Mouse (Mus musculus) CH12.LX (cell line): ENCODE data around the gene BC035044. TPM values are rescaled to one million over a fixed set of nuclear protein-coding genes. Genes with fewer than 3 reads are reported as not detected.

Experiments
- DNase-seq: peaks from one replicate; pipeline ENCODE4 v3.0.0-alpha.2; 2013; ENCODE audit errors: extremely low read depth
- H3K27ac ChIP-seq: 2 replicates; pipeline ENCODE4 v1.5.1; 2012; ENCODE audit warnings: low read depth, mild to moderate bottlenecking, control low read depth, moderate library complexity; ENCODE audit not compliant: insufficient read depth
- H3K27me3 ChIP-seq: replicated peaks from 2 replicates; pipeline ENCODE3; 2012; ENCODE audit warnings: inconsistent platforms
- H3K36me3 ChIP-seq, 2 experiments: replicated peaks in 1 of 2; 2 replicates each; pipeline versions ENCODE3 to v1.6.1; 2012; ENCODE audit warnings: inconsistent platforms in 1 of 2, low read length in 1 of 2, mild to moderate bottlenecking in 1 of 2, mixed read lengths in 1 of 2, moderate library complexity in 1 of 2; ENCODE audit not compliant: control insufficient read depth in 1 of 2, insufficient read depth in 1 of 2
- H3K4me1 ChIP-seq, 2 experiments: 2 replicates each; pipeline ENCODE4 v1.6.1; 2012; ENCODE audit warnings: inconsistent platforms in 1 of 2, moderate library complexity in 1 of 2; ENCODE audit not compliant: insufficient read depth in 2 of 2, control insufficient read depth in 1 of 2
- H3K4me2 ChIP-seq: 2 replicates; pipeline ENCODE4 v1.6.1; 2012; ENCODE audit warnings: low read depth, mild to moderate bottlenecking, control low read depth; ENCODE audit not compliant: poor library complexity, insufficient read depth, severe bottlenecking
- H3K4me3 ChIP-seq, 3 experiments: fragments of 150-350 bp in 1 of 3; sonication (generic) in 1 of 3; replicated peaks in 1 of 3; 2 replicates each; pipeline versions ENCODE3 to v1.5.1; 2011 to 2012; ENCODE audit warnings: low read depth in 2 of 3, low read length in 2 of 3, mild to moderate bottlenecking in 2 of 3, moderate library complexity in 2 of 3, control low read depth in 1 of 3, improper control_type of control experiment in 1 of 3, inconsistent platforms in 1 of 3, mixed read lengths in 1 of 3; ENCODE audit not compliant: poor library complexity in 1 of 3
- H3K79me2 ChIP-seq: replicated peaks from 2 replicates; pipeline ENCODE4 v1.6.1; 2012; ENCODE audit warnings: mild to moderate bottlenecking, moderate library complexity; ENCODE audit not compliant: control insufficient read depth, poor library complexity, insufficient read depth, severe bottlenecking; ENCODE audit errors: extremely low read depth
- H3K9ac ChIP-seq: 2 replicates; pipeline ENCODE4 v1.6.1; 2012; ENCODE audit warnings: low read depth, mild to moderate bottlenecking, control low read depth, moderate library complexity; ENCODE audit not compliant: insufficient read depth
- H3K9me3 ChIP-seq: replicated peaks from 2 replicates; pipeline ENCODE3; 2012; ENCODE audit warnings: low read length, inconsistent platforms, mixed read lengths
- BHLHE40 ChIP-seq: IDR thresholded peaks from 2 replicates; pipeline ENCODE4 v1.6.1; 2011; ENCODE audit warnings: mild to moderate bottlenecking, low read depth, low read length, improper control_type of control experiment
- CHD1 ChIP-seq: IDR thresholded peaks from 2 replicates; pipeline ENCODE4 v1.6.1; 2012; ENCODE audit warnings: low read depth, low read length, improper control_type of control experiment, inconsistent platforms
- CTCF ChIP-seq, 2 experiments: IDR thresholded peaks in 1 of 2; conservative IDR thresholded peaks in 1 of 2; 2 replicates each; pipeline ENCODE4 v1.5.1; 2011 to 2012; ENCODE audit warnings: low read depth in 2 of 2, low read length in 2 of 2, improper control_type of control experiment in 1 of 2, inconsistent platforms in 1 of 2, mild to moderate bottlenecking in 1 of 2, moderate library complexity in 1 of 2
- E2F4 ChIP-seq: IDR thresholded peaks from 2 replicates; pipeline ENCODE4 v1.6.1; 2011; ENCODE audit warnings: low read depth, low read length, improper control_type of control experiment; ENCODE audit not compliant: insufficient replicate concordance
- ELF1 ChIP-seq: IDR thresholded peaks from 2 replicates; pipeline ENCODE4 v1.6.1; 2014; ENCODE audit warnings: low read depth, mild to moderate bottlenecking, inconsistent platforms, low read length, improper control_type of control experiment
- IRF4 ChIP-seq: IDR thresholded peaks from 2 replicates; pipeline ENCODE4 v1.6.1; 2014; ENCODE audit warnings: low read depth, mild to moderate bottlenecking, inconsistent platforms, low read length, improper control_type of control experiment
- JUND ChIP-seq: conservative IDR thresholded peaks from 2 replicates; pipeline ENCODE4 v1.6.1; 2011; ENCODE audit warnings: low read depth, low read length, improper control_type of control experiment
- KAT2A ChIP-seq: IDR thresholded peaks from 2 replicates; pipeline ENCODE4 v1.6.1; 2012; ENCODE audit warnings: low read length, improper control_type of control experiment, inconsistent platforms; ENCODE audit not compliant: insufficient replicate concordance
- MAFK ChIP-seq: IDR thresholded peaks from 2 replicates; pipeline ENCODE4 v1.6.1; 2011; ENCODE audit warnings: low read length, improper control_type of control experiment; ENCODE audit not compliant: insufficient replicate concordance
- MAX ChIP-seq: IDR thresholded peaks from 2 replicates; pipeline ENCODE4 v1.6.1; 2011; ENCODE audit warnings: low read length, improper control_type of control experiment
- MEF2A ChIP-seq: IDR thresholded peaks from 2 replicates; pipeline ENCODE4 v1.6.1; 2014; ENCODE audit warnings: low read depth, mild to moderate bottlenecking, inconsistent platforms, low read length, improper control_type of control experiment, borderline replicate concordance
- MXI1 ChIP-seq: IDR thresholded peaks from 2 replicates; pipeline ENCODE4 v1.6.1; 2011; ENCODE audit warnings: mild to moderate bottlenecking, low read depth, low read length, improper control_type of control experiment
- NRF1 ChIP-seq: IDR thresholded peaks from 2 replicates; pipeline ENCODE4 v1.6.1; 2014; ENCODE audit warnings: low read depth, mild to moderate bottlenecking, inconsistent platforms, low read length, improper control_type of control experiment, moderate library complexity
- POLR2A ChIP-seq: IDR thresholded peaks from 2 replicates; pipeline ENCODE4 v1.6.1; 2011; ENCODE audit warnings: low read depth, mild to moderate bottlenecking, improper control_type of control experiment, low read length
- POLR2AphosphoS2 ChIP-seq: IDR thresholded peaks from 2 replicates; pipeline ENCODE4 v1.6.1; 2011; ENCODE audit warnings: low read depth, low read length, improper control_type of control experiment
- RCOR1 ChIP-seq: conservative IDR thresholded peaks from 2 replicates; pipeline ENCODE4 v1.6.1; 2012; ENCODE audit warnings: low read depth, mild to moderate bottlenecking, inconsistent platforms, low read length, improper control_type of control experiment
- SIN3A ChIP-seq: IDR thresholded peaks from 2 replicates; pipeline ENCODE4 v1.6.1; 2012; ENCODE audit warnings: low read length, improper control_type of control experiment, inconsistent platforms
- SMC3 ChIP-seq: IDR thresholded peaks from 2 replicates; pipeline ENCODE4 v1.6.1; 2011; ENCODE audit warnings: low read depth, low read length, improper control_type of control experiment
- TBP ChIP-seq: conservative IDR thresholded peaks from 2 replicates; pipeline ENCODE4 v1.6.1; 2011; ENCODE audit warnings: low read depth, low read length, improper control_type of control experiment
- TCF12 ChIP-seq: IDR thresholded peaks from 2 replicates; pipeline ENCODE4 v1.6.1; 2014; ENCODE audit warnings: low read depth, mild to moderate bottlenecking, inconsistent platforms, low read length, improper control_type of control experiment
- UBTF ChIP-seq: IDR thresholded peaks from 2 replicates; pipeline ENCODE4 v1.6.1; 2012; ENCODE audit warnings: low read depth, mild to moderate bottlenecking, inconsistent platforms, low read length, improper control_type of control experiment, moderate library complexity
- ZC3H11A ChIP-seq: IDR thresholded peaks from 2 replicates; pipeline ENCODE4 v1.6.1; 2012; ENCODE audit warnings: low read depth, mild to moderate bottlenecking, inconsistent platforms, low read length, improper control_type of control experiment
- ZMIZ1 ChIP-seq: IDR thresholded peaks from 2 replicates; pipeline ENCODE4 v1.6.1; 2012; ENCODE audit warnings: low read depth, mild to moderate bottlenecking, inconsistent platforms, low read length, improper control_type of control experiment
- ZNF384 ChIP-seq: IDR thresholded peaks from 2 replicates; pipeline ENCODE4 v1.6.1; 2012; ENCODE audit warnings: low read depth, low read length, improper control_type of control experiment, inconsistent platforms
- dilution Hi-C: fragments of 300-500 bp; cut with MboI; formaldehyde crosslinking; loops from 2 replicates; pipeline ENCODE4 v1.14.3; 2020; ENCODE audit warnings: low sequenced_read_pairs; ENCODE audit not compliant: extremely low pct_unique_long_range_greater_than_20kb, extremely low pct_ligation_motif_present
- in situ Hi-C: fragments of 300-500 bp; cut with MboI; formaldehyde crosslinking; loops from 3 replicates; pipeline ENCODE4 v1.14.3; 2019; ENCODE audit warnings: low sequenced_read_pairs, low pct_ligation_motif_present, low pct_unique_long_range_greater_than_20kb, mixed read lengths
- polyA plus RNA-seq: library from polyadenylated mRNA; unstranded; fragments of >175 nt; gene quantifications from 2 replicates; pipeline ENCODE4 v1.2.1, GENCODE M21; 2012; ENCODE audit warnings: low read depth; ENCODE audit not compliant: insufficient read length
- total RNA-seq, 2 experiments: library from RNA; depleted of rRNA; stranded (reverse); fragments of 300-350 nt in 1 of 2; fragments of >200 nt in 1 of 2; gene quantifications; 2 replicates each; pipeline ENCODE4 v1.2.3; 2012 to 2014

Gene BC035044
- total and polyA plus RNA-seq, 3 experiments, result 49.7 to 121 (median 51.6) TPM

DNA sequence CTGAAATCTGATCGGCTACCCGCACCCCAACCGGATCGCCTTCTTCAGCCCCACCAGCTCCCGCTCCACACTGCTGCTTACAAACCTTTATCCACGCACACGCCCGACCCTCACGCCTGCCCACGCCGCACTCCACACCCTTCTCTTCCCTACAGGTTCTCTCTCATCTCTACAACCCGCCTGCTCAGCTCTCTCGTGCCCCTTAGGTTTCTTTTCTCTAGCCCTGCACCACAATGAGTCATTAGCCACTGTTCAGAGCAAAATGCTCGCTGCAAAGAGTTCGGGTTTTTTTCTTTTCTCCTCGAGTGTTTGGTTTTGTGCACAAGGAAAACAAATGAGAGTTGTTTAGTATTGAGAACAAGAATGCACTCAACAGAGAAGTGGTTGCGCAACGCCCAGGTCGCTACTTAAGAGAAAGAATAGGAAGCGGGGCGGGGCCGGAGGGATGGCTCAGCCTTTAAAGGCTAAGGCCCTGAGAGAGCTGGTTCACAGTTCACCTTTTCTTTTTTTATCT lies 47.4 kb downstream of the BC035044 start:
- peaks cover 3 to 29% of the 10 kb centered on the region in 2 experiments for H3K4me1 ChIP-seq
- dilution Hi-C loops, result no loop called here
- no peaks in the 10 kb centered on the region for H3K9me3 ChIP-seq
- no peaks in the 10 kb centered on the region; the same call in 1 of the 2 replicates for H3K79me2 ChIP-seq
- peak overlapping the region; percentile 74 to 86 (median 74) for H3K4me3 ChIP-seq
- H3K4me2 ChIP-seq, result peak overlapping the region; percentile 69
- DNase-seq, result peak; percentile 78
- TF ChIP-seq POLR2A, result peak; percentile 47; the same call in 1 of the 2 replicates
- peak; percentile 70; the same call in 1 of the 2 replicates for TF ChIP-seq SIN3A
- peak; percentile 25 for TF ChIP-seq ZMIZ1
- no peak for TF ChIP-seq E2F4
- peak; percentile 20; the same call in 1 of the 2 replicates for TF ChIP-seq ELF1
- 0 out of 2 replicates have a peak, but pooled peaks have one; percentile 41 for TF ChIP-seq MXI1
- no peak for TF ChIP-seq ZNF384
- TF ChIP-seq TBP, result peak; percentile 91
- H3K36me3 ChIP-seq, result peaks cover 13 to 16% of the 10 kb centered on the region in 2 experiments
- no peaks in the 10 kb centered on the region for H3K27me3 ChIP-seq
- in situ Hi-C loops, result loop anchor here (5.0 to 25.0 kb wide), 4 partner anchors 36 to 519 kb away; no protein-coding TSS in a partner anchor
- H3K27ac ChIP-seq, result peak overlapping the region; percentile 92
- peak overlapping the region; percentile 61 for H3K9ac ChIP-seq

DNA sequence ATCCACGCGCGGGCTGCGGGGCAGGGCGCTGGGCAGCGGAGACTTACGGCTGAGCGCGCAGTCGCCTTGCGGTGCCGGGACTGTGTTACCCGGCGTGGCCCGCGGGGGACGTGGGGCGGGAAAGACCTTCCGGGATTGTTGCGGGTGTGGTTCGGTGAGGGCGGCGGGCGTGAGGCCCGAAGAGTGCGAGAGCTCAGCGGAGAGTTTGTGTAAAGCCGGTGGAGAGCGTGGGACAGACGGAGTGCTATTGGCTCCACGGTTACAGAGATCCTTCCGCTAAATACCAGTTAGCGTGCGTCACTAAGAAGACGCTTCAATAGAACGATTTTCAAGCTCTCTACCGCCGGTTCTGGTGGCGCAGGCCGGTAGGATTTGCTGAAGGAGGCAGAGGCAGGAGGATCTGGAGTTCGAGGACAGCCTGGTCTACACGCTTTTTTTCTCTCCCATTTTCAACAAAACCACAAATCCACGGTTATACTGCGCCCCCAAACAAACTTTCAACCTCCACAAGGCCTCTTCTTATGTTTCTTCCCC lies 47.9 kb downstream of the BC035044 start:
- peak overlapping the region; percentile 66 for H3K9ac ChIP-seq
- peaks cover 8 to 11% of the 10 kb centered on the region in 2 experiments for H3K36me3 ChIP-seq
- H3K79me2 ChIP-seq, result no peaks in the 10 kb centered on the region; the same call in 1 of the 2 replicates
- peaks cover 3 to 29% of the 10 kb centered on the region in 2 experiments for H3K4me1 ChIP-seq
- no peaks in the 10 kb centered on the region for H3K27me3 ChIP-seq
- TF ChIP-seq BHLHE40 (no peak), MAX (no peak; the same call in 1 of the 2 replicates), IRF4 (no peak), NRF1 (peak; percentile 64), CTCF (conservative IDR thresholded peaks at IDR 0.05 in 1 of 2, IDR thresholded peaks at IDR 0.05 in 1 of 2; ENCODE audit: low read depth in 2 of 2, low read length in 2 of 2) (no peak), E2F4 (no peak), MAFK (peak; percentile 92; the same call in 1 of the 2 replicates), ZNF384 (no peak), UBTF (peak; percentile 69), ELF1 (peak; percentile 96), KAT2A (peak; percentile 64; the same call in 1 of the 2 replicates), TBP (peak; percentile 99), CHD1 (no peak), ZC3H11A (no peak), SMC3 (no peak), TCF12 (no peak), SIN3A (no peak), RCOR1 (no peak), POLR2AphosphoS2 (peak; percentile 67; the same call in 1 of the 2 replicates), MEF2A (peak; percentile 31; the same call in 1 of the 2 replicates), POLR2A (peak; percentile 44), JUND (no peak)
- dilution Hi-C loops (no loop called here), in situ Hi-C loops (loop anchor here (5.0 to 25.0 kb wide), 4 partner anchors 36 to 519 kb away; no protein-coding TSS in a partner anchor)
- no peaks in the 10 kb centered on the region for H3K9me3 ChIP-seq
- H3K27ac ChIP-seq, result peak overlapping the region; percentile 92
- H3K4me2 ChIP-seq, result peak overlapping the region; percentile 92
- peak; percentile 94 for DNase-seq
- H3K4me3 ChIP-seq, result peak overlapping the region; percentile 86 to 91 (median 88)
